Mouse (Mus musculus): ENCODE measurements around the gene Nos3. TPM values are rescaled to one million over a fixed set of nuclear protein-coding genes. Genes with fewer than 3 reads are reported as not detected.

Nos3 gene
- polyA plus RNA-seq, 1 experiment, result 11.4 TPM

GRCm38 (mm10) chr5:24399686-24400085, 35.1 kb downstream of the Nos3 start:
- H3K36me3 ChIP-seq (ENCODE audit: control insufficient read depth, insufficient read depth, low read length), result no peaks in the 10 kb centered on the region
- WGBS, result 89% methylated on average over 10 of the region's 10 CpGs

GRCm38 (mm10) chr5:24400362-24400761, 35.8 kb downstream of the Nos3 start:
- no peaks in the 10 kb centered on the region for H3K27me3 ChIP-seq (replicated peaks; ENCODE audit: control insufficient read depth, insufficient read depth, low read length)
- DNase-seq, result no peak
- no peak overlapping the region for H3K4me3 ChIP-seq (ENCODE audit: insufficient read depth, low read depth, low read length)
- WGBS, result 89% methylated on average over 11 of the region's 11 CpGs
- H3K4me1 ChIP-seq (ENCODE audit: control insufficient read depth, insufficient read depth, low read length), result peaks cover 2% of the 10 kb centered on the region; the same call in 1 of the 2 replicates
- TF ChIP-seq POLR2A (IDR thresholded peaks at IDR 0.05; ENCODE audit: low read depth, low read length) (no peak), CTCF (conservative IDR thresholded peaks at IDR 0.05; ENCODE audit: insufficient read depth, insufficient read length, low read depth, low read length) (no peak)
- no peak overlapping the region for H3K27ac ChIP-seq (ENCODE audit: insufficient read depth, low read depth, low read length)
- no peaks in the 10 kb centered on the region for H3K36me3 ChIP-seq (ENCODE audit: control insufficient read depth, insufficient read depth, low read length)

More at GRCm38 (mm10) chr5:24399686-24400085, 35.1 kb downstream of the Nos3 start:
- no peak for TF ChIP-seq POLR2A (IDR thresholded peaks at IDR 0.05; ENCODE audit: low read depth, low read length)
- TF ChIP-seq CTCF (conservative IDR thresholded peaks at IDR 0.05; ENCODE audit: insufficient read depth, insufficient read length, low read depth, low read length), result no peak
- DNase-seq, result no peak
- no peak overlapping the region for H3K27ac ChIP-seq (ENCODE audit: insufficient read depth, low read depth, low read length)
- H3K4me1 ChIP-seq (ENCODE audit: control insufficient read depth, insufficient read depth, low read length), result peaks cover 2% of the 10 kb centered on the region; the same call in 1 of the 2 replicates
- no peak overlapping the region for H3K4me3 ChIP-seq (ENCODE audit: insufficient read depth, low read depth, low read length)
- no peaks in the 10 kb centered on the region for H3K27me3 ChIP-seq (replicated peaks; ENCODE audit: control insufficient read depth, insufficient read depth, low read length)

- Histone ChIP-seq H3K27me3 (replicated peaks; ENCODE audit: control insufficient read depth, insufficient read depth, low read length) (no peaks in the 10 kb centered on the region), H3K4me1 (ENCODE audit: control insufficient read depth, insufficient read depth, low read length) (peaks cover 2% of the 10 kb centered on the region; the same call in 1 of the 2 replicates), H3K27ac (ENCODE audit: insufficient read depth, low read depth, low read length) (no peak overlapping the region), H3K36me3 (ENCODE audit: control insufficient read depth, insufficient read depth, low read length) (no peaks in the 10 kb centered on the region), H3K4me3 (ENCODE audit: insufficient read depth, low read depth, low read length) (no peak overlapping the region)
- 86% methylated on average over 5 of the region's 5 CpGs for WGBS
- TF ChIP-seq POLR2A (IDR thresholded peaks at IDR 0.05; ENCODE audit: low read depth, low read length) (no peak), CTCF (conservative IDR thresholded peaks at IDR 0.05; ENCODE audit: insufficient read depth, insufficient read length, low read depth, low read length) (no peak)
- DNase-seq, result no peak
These were observed 36.4 kb downstream of the Nos3 start for GRCm38 (mm10) chr5:24400911-24401605.

- no peak for TF ChIP-seq POLR2A (IDR thresholded peaks at IDR 0.05; ENCODE audit: low read depth, low read length)
- no peak for TF ChIP-seq CTCF (conservative IDR thresholded peaks at IDR 0.05; ENCODE audit: insufficient read depth, insufficient read length, low read depth, low read length)
- no peak overlapping the region for H3K4me3 ChIP-seq (ENCODE audit: insufficient read depth, low read depth, low read length)
- no peak overlapping the region for H3K27ac ChIP-seq (ENCODE audit: insufficient read depth, low read depth, low read length)
- H3K4me1 ChIP-seq (ENCODE audit: control insufficient read depth, insufficient read depth, low read length), result no peaks in the 10 kb centered on the region
- H3K36me3 ChIP-seq (ENCODE audit: control insufficient read depth, insufficient read depth, low read length), result no peaks in the 10 kb centered on the region
- no peaks in the 10 kb centered on the region for H3K27me3 ChIP-seq (replicated peaks; ENCODE audit: control insufficient read depth, insufficient read depth, low read length)
- no peak for DNase-seq
- 74% methylated on average over 9 of the region's 9 CpGs for WGBS
These were observed 37.4 kb downstream of the Nos3 start for GRCm38 (mm10) chr5:24401969-24402368.

GRCm38 (mm10) chr5:24404594-24405360, 40.2 kb downstream of the Nos3 start:
- no peaks in the 10 kb centered on the region for H3K36me3 ChIP-seq (ENCODE audit: control insufficient read depth, insufficient read depth, low read length)
- 86% methylated on average over 6 of the region's 6 CpGs for WGBS
- no peak for DNase-seq
- no peaks in the 10 kb centered on the region for H3K27me3 ChIP-seq (replicated peaks; ENCODE audit: control insufficient read depth, insufficient read depth, low read length)
- H3K4me3 ChIP-seq (ENCODE audit: insufficient read depth, low read depth, low read length), result no peak overlapping the region
- H3K4me1 ChIP-seq (ENCODE audit: control insufficient read depth, insufficient read depth, low read length), result no peaks in the 10 kb centered on the region
- H3K27ac ChIP-seq (ENCODE audit: insufficient read depth, low read depth, low read length), result no peak overlapping the region
- no peak for TF ChIP-seq POLR2A (IDR thresholded peaks at IDR 0.05; ENCODE audit: low read depth, low read length)
- no peak for TF ChIP-seq CTCF (conservative IDR thresholded peaks at IDR 0.05; ENCODE audit: insufficient read depth, insufficient read length, low read depth, low read length)

GRCm38 (mm10) chr5:24405389-24405876, 40.8 kb downstream of the Nos3 start:
- H3K36me3 ChIP-seq (ENCODE audit: control insufficient read depth, insufficient read depth, low read length), result no peaks in the 10 kb centered on the region
- no peak for DNase-seq

GRCm38 (mm10) chr5:24408651-24409050, 44.0 kb downstream of the Nos3 start:
- WGBS, result 66% methylated on average over 13 of the region's 13 CpGs
- no peaks in the 10 kb centered on the region for H3K27me3 ChIP-seq (replicated peaks; ENCODE audit: control insufficient read depth, insufficient read depth, low read length)
- H3K27ac ChIP-seq (ENCODE audit: insufficient read depth, low read depth, low read length), result no peak overlapping the region
- H3K36me3 ChIP-seq (ENCODE audit: control insufficient read depth, insufficient read depth, low read length), result no peaks in the 10 kb centered on the region
- no peak overlapping the region for H3K4me3 ChIP-seq (ENCODE audit: insufficient read depth, low read depth, low read length)
- peak; percentile 34 for DNase-seq
- TF ChIP-seq POLR2A (IDR thresholded peaks at IDR 0.05; ENCODE audit: low read depth, low read length), result no peak
- no peak for TF ChIP-seq CTCF (conservative IDR thresholded peaks at IDR 0.05; ENCODE audit: insufficient read depth, insufficient read length, low read depth, low read length)
- no peaks in the 10 kb centered on the region for H3K4me1 ChIP-seq (ENCODE audit: control insufficient read depth, insufficient read depth, low read length)

More at GRCm38 (mm10) chr5:24405389-24405876, 40.8 kb downstream of the Nos3 start:
- no peak for TF ChIP-seq POLR2A (IDR thresholded peaks at IDR 0.05; ENCODE audit: low read depth, low read length)
- no peak for TF ChIP-seq CTCF (conservative IDR thresholded peaks at IDR 0.05; ENCODE audit: insufficient read depth, insufficient read length, low read depth, low read length)
- H3K27me3 ChIP-seq (replicated peaks; ENCODE audit: control insufficient read depth, insufficient read depth, low read length), result no peaks in the 10 kb centered on the region
- no peak overlapping the region for H3K27ac ChIP-seq (ENCODE audit: insufficient read depth, low read depth, low read length)
- H3K4me1 ChIP-seq (ENCODE audit: control insufficient read depth, insufficient read depth, low read length), result no peaks in the 10 kb centered on the region
- 75% methylated on average over 3 of the region's 3 CpGs for WGBS
- H3K4me3 ChIP-seq (ENCODE audit: insufficient read depth, low read depth, low read length), result no peak overlapping the region
